Mouse (Mus musculus): ENCODE data around the gene Camkk1. TPM values are rescaled to one million over a fixed set of nuclear protein-coding genes. Genes with fewer than 3 reads are reported as not detected.

The Camkk1 gene
- polyA plus RNA-seq (2014; fragmentation: Illumina TruSeq; extraction: RNeasy Lipid Tissue Mini Kit (QIAGEN cat#74804); ENCODE audit: low read depth, low replicate concordance), result 0.07 TPM

DNA sequence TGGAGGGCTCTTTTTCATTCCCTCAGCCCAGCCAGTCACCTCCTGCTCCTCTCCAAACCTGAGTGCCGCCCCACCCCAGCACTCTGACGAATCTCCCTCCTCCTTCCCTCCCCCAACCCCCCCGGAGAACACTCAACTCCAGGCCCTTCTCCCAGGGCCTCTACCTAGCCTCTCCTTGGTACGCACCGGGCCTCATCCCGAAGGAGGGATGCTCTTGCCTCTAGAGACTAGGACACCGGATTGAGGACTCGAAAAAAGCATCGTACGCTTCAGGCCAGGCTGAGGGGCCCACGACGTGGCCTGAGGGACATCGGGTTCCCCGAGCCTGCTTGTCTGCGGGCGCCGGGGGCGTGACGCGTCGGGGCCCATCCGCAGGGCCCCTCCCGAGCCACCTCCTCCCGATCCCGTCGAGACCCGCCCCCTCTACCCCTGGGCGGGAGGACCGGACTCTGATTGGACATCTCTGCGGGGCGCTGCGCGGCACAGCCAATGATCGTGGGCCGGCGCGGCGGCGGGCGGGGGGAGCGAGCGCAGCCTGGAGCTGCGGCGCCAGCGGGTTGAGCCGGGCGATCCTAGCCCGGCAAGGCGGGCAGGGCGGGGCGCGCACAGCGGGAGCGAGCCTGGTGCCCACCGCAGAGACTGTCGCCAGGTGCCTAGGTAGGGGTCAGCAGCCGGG lies at the start of gene Camkk1:
Gene Camkk1, plus strand, starts transcription at position 538 of the 676 bp plus-strand sequence.

DNA sequence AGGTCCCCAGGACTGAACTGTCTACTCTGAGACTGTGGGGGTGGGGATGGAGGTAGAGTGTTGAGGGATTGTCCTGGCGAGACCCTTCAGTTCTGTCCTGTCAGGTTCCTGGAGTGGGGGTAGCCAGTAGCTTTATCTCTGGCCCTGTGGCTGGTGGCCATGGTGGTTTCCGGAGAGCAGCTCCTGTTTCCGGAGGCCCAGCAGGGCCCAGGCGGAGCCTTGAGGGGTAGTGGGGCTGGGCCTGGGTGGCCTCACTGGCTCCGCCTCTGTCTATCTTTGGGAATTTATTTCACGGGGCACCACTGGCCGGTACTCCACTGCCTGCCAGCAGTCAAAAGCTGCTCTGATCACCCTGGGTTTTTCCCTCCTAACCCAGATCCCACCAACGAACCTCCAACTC lies 20.0 kb upstream of the Camkk1 start, which contains the start of gene P2rx1:
Gene P2rx1, plus strand, starts transcription at position 333 of the 400 bp plus-strand sequence.

DNA sequence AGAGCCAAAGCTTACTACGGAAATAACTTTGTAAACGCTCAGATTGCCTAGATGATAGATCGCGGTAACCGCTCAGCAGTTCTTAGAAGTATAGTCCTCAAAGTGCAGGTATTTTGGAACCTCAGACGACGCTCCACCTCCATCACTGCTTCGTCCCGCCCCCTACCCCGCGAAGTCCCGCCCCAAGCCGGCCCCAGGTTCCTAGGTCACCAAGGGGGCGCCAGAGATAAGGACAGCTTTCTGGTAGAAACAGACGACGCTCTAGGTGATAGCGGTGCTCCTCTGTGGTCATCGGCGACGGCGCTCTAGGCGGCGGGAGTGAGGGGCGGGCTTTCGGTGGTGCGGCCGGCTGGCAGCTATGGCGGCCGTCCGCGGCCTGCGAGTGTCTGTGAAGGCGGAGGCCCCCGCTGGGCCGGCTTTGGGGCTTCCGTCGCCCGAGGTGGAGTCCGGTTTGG lies 28.8 kb downstream of the Camkk1 start, which contains the start of gene Ncbp3:
Gene Ncbp3, plus strand, starts transcription at position 242 of the 455 bp plus-strand sequence.

DNA sequence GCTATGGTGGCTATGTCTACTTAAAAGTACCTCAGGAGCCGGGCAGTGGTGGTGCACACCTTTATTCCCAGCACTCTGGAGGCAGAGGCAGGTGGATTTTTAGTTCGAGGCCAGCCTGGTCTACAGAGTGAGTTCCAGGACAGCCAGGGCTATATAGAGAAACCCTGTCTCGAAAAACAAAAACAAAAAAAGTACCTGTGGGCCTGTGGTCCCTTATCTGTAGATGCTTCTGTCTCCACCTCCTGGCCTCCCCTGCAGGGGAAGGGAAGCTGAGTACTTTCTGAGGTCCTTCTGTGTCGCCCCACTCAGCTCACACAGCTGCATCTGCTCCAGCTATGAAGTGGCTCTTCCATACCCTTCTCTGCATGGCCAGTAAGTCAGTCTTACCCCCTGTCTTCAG lies 71.5 kb downstream of the Camkk1 start, which contains the start of gene Itgae:
Gene Itgae, plus strand, starts transcription at position 301 of the 400 bp plus-strand sequence.

Other genes with a start within 250 kb of the Camkk1 start
- 16.2 TPM for gene Cyb5d2, start 222.9 kb upstream of the Camkk1 start, polyA plus RNA-seq (2014; fragmentation: Illumina TruSeq; extraction: RNeasy Lipid Tissue Mini Kit (QIAGEN cat#74804); ENCODE audit: low read depth, low replicate concordance)
- gene Zzef1, start 222.8 kb upstream of the Camkk1 start, polyA plus RNA-seq (2014; fragmentation: Illumina TruSeq; extraction: RNeasy Lipid Tissue Mini Kit (QIAGEN cat#74804); ENCODE audit: low read depth, low replicate concordance), result 8.2 TPM
- 0.64 TPM for gene Atp2a3, start 57.8 kb upstream of the Camkk1 start, polyA plus RNA-seq (2014; fragmentation: Illumina TruSeq; extraction: RNeasy Lipid Tissue Mini Kit (QIAGEN cat#74804); ENCODE audit: low read depth, low replicate concordance)
- gene P2rx1, start 19.9 kb upstream of the Camkk1 start, polyA plus RNA-seq (2014; fragmentation: Illumina TruSeq; extraction: RNeasy Lipid Tissue Mini Kit (QIAGEN cat#74804); ENCODE audit: low read depth, low replicate concordance), result not detected
- 4.8 TPM for gene Ncbp3, start 28.8 kb downstream of the Camkk1 start, polyA plus RNA-seq (2014; fragmentation: Illumina TruSeq; extraction: RNeasy Lipid Tissue Mini Kit (QIAGEN cat#74804); ENCODE audit: low read depth, low replicate concordance)
- gene Itgae, start 71.6 kb downstream of the Camkk1 start, polyA plus RNA-seq (2014; fragmentation: Illumina TruSeq; extraction: RNeasy Lipid Tissue Mini Kit (QIAGEN cat#74804); ENCODE audit: low read depth, low replicate concordance), result 16.8 TPM
- 592 TPM for gene Haspin, start 119.3 kb downstream of the Camkk1 start, polyA plus RNA-seq (2014; fragmentation: Illumina TruSeq; extraction: RNeasy Lipid Tissue Mini Kit (QIAGEN cat#74804); ENCODE audit: low read depth, low replicate concordance)
- gene P2rx5, start 141.4 kb downstream of the Camkk1 start, polyA plus RNA-seq (2014; fragmentation: Illumina TruSeq; extraction: RNeasy Lipid Tissue Mini Kit (QIAGEN cat#74804); ENCODE audit: low read depth, low replicate concordance), result 0.14 TPM
- 20.7 TPM for gene Emc6, start 158.0 kb downstream of the Camkk1 start, polyA plus RNA-seq (2014; fragmentation: Illumina TruSeq; extraction: RNeasy Lipid Tissue Mini Kit (QIAGEN cat#74804); ENCODE audit: low read depth, low replicate concordance)
- gene Tax1bp3, start 158.1 kb downstream of the Camkk1 start, polyA plus RNA-seq (2014; fragmentation: Illumina TruSeq; extraction: RNeasy Lipid Tissue Mini Kit (QIAGEN cat#74804); ENCODE audit: low read depth, low replicate concordance), result 3.7 TPM
- gene Ctns, start 180.0 kb downstream of the Camkk1 start, polyA plus RNA-seq (2014; fragmentation: Illumina TruSeq; extraction: RNeasy Lipid Tissue Mini Kit (QIAGEN cat#74804); ENCODE audit: low read depth, low replicate concordance), result 9.0 TPM
- 0.88 TPM for gene Shpk, start 180.5 kb downstream of the Camkk1 start, polyA plus RNA-seq (2014; fragmentation: Illumina TruSeq; extraction: RNeasy Lipid Tissue Mini Kit (QIAGEN cat#74804); ENCODE audit: low read depth, low replicate concordance)
- gene Trpv1, start 215.3 kb downstream of the Camkk1 start, polyA plus RNA-seq (2014; fragmentation: Illumina TruSeq; extraction: RNeasy Lipid Tissue Mini Kit (QIAGEN cat#74804); ENCODE audit: low read depth, low replicate concordance), result 1.5 TPM
- 0.20 TPM for gene Trpv3, start 248.4 kb downstream of the Camkk1 start, polyA plus RNA-seq (2014; fragmentation: Illumina TruSeq; extraction: RNeasy Lipid Tissue Mini Kit (QIAGEN cat#74804); ENCODE audit: low read depth, low replicate concordance)